Mouse (Mus musculus): ENCODE results near the gene Omd.

DNA sequence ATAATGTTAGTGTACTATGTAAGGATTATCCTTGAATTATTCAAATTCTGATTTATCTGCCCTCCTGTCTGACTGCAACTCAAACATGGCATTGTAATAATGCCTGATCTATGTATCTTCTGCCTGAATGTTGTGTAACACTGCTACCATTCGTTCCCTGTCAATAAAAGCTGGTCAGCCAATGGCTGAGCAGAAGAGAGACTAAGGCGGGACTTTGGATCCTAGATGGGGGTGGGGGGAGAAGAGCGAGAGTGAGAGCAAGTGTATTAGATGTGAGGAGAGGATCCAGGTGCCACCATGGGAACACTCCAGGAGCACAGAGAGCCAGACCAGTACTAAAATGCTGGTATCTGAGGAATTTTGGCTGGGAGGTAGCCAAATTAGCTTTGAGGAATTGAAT is 11.9 kb upstream of the Omd start:
- TF ChIP-seq CTCF (IDR thresholded peaks at IDR 0.05) (no peak), POLR2A (IDR thresholded peaks at IDR 0.05; ENCODE audit: insufficient read depth, low read depth, low read length) (no peak), EP300 (IDR thresholded peaks at IDR 0.05; ENCODE audit: insufficient read depth, low read depth, low read length) (no peak)
